Mouse (Mus musculus) adrenal gland, adult 2 months (tissue): ENCODE data around the gene Tnrc6a. TPM values are rescaled to one million over a fixed set of nuclear protein-coding genes. Genes with fewer than 3 reads are reported as not detected.
"Not testable (repeated sequence)": the region's sequence is repeated elsewhere in the genome, so short reads cannot be mapped to it uniquely, and the experiment has no call there.

Experiments
- DNase-seq: peaks from one replicate; pipeline ENCODE4 v3.0.0; 2021
- long read RNA-seq: library from polyadenylated mRNA; stranded (forward); transcript quantifications from one replicate; pipeline ENCODE4 v2.0.0, GENCODE M21; 2021
- polyA plus RNA-seq: library from polyadenylated mRNA; depleted of rRNA; stranded (reverse); fragments of >200 nt; gene quantifications from 2 replicates; pipeline ENCODE4 v1.2.3, GENCODE M21; 2012; rRNA removed
- total RNA-seq, 2 experiments: library from RNA; stranded (reverse); gene quantifications; 2 replicates each; pipeline ENCODE4 v1.2.3; 2021

Gene Tnrc6a
- total RNA-seq (10 to 100 TPM; 42.4 to 59.4 TPM), polyA plus RNA-seq (29.6 and 30.8 TPM in 2 replicates)
- long read RNA-seq, full-length matches to known transcripts = 1 of 9 reads
- long read RNA-seq, partial matches to known transcripts = 7 of 9 reads
- long read RNA-seq, other reads (novel, unspliced or antisense) = 1 of 9 reads

DNA sequence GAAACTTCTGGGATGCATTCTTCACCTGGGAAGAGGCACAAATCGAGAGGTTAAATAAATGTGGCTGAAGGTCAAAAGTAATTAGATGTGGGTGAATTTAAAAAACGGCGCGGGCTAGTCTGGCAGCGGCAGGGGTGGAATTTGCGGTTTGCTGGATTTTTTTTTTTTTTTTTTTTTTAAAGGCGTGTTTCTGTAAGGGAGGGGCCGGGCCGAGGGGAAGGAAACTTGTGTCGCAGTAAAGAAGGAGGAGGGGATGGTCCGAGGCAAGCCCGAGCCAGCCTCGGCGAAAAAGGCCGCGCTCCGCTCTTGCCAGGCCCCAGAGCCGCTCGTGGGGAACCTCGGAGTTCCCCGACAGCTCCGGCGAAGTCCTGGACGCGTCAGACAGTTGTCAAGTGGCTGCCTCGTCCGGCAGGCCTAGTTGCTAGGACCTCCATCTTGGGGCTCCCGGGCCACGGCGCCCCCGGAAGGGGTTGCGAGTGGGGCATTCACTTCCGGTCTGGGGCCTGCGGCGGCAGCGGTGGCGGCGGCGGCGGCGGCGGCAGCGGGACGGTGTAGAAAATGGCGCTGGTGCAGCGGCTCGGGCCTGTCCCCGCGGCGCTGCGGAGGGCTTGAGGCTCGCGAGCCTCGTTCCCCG is at the start of gene Tnrc6a:
TSS of gene Tnrc6a (plus strand) at position 221 of the 634 bp plus-strand sequence.
- DNase-seq = peak; percentile 97

DNA sequence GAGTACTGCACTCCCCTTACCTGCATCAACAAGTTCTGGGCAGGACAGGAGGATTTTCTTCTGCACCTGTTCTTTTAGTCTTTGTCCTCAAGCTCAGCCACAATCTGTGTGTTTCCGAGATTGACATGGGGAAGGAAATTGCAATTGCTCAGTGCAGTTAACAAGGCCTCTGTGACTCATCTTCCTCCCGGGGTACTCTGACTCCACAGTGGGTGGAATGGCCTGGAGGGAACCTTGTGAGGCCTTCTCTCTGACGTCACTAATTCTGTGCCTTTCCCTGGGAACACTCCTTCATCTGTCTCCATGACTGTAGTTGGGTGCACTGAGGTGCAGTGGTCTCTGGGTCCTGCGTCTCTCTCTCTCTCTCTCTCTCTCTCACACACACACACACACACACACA is 41.4 kb upstream of the Tnrc6a start:
- DNase-seq = peak; percentile 57

GRCm38 (mm10) chr7:123083441-123084123 is 40.1 kb upstream of the Tnrc6a start:
- DNase-seq = peak; percentile 61

DNA sequence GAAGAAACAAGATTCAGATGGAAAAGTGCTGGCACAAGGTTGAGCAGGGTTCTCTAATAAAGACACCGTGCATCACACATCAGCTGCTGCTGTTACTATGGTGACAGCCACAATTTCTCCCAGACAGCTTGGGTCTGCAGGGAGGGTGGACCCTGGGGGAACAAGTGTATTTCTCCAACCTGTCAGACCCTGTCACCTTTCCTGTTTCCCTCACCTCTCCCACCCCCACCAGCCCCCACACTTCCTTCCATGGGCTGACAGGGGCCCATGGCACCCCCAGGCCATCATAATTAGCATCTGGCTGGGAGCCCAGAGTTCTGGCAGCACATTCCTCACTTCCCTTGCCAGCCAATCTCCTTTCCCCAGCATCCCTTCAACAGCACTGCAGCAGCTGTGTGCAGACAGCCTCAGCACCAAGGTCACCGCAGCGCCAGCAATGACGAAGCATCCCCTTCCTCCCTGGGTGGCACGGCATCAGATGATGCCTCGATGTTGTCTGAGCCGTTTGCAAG is 39.4 kb upstream of the Tnrc6a start:
- DNase-seq = peak; percentile 75

- peak; percentile 27 for DNase-seq
Measured at GRCm38 (mm10) chr7:123084708-123085107, 39.0 kb upstream of the Tnrc6a start.

DNA sequence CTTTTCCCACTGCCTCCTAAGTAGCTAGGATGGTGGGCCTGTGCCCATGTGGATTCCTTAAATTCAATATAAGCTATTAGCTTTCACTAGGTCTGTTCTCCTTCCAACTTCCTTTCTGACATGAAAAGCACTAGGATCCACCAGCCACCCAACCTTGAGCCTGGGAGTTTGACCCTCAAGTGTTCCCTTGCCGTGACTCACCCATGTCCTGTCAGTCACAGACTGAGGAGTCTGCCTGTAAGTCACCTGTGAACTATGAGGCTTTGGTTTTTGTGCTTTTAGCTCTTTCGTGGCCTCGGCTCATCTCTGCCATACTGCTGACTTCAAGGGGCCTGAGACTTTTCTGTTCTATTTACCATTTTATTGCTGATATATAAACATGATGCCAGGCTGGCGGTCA is 34.8 kb upstream of the Tnrc6a start:
- peak; percentile 71 for DNase-seq

DNA sequence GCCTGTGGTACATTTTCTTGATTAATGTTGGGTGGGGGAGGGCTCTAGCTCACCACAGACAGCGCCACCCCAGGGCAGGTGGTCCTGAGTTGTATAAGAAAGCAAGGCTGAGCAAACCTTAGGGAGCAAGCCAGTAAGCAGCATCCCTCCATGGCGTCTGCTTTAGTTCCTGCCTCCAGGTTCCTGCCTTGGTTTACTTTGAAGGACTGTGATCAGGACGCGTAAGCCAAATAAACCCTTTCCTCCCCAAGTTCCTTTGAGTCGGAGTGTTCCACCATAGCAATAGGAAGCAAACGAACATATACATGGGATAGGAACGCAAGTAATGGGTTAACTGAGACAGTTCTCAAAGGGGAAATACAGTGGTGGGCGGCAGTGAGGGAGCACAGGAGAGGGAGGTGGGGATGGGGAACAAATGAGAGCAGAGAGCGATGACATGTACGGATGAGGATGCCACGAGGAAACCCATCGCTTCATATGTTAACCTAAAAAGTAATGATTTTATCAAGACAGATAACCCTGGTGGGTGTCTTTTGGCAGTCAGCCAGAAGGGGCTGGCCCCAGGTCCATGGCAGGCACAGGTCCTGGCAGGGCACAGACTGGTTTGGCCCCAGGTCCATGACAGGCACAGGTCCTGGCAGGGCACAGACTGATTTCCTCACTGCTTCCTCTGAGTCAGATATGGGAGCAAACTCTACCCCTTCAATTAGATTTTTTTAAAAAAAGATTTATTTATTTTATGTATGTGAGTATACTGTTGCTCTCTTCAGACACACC is 27.2 kb upstream of the Tnrc6a start:
- peak; percentile 54 for DNase-seq

DNA sequence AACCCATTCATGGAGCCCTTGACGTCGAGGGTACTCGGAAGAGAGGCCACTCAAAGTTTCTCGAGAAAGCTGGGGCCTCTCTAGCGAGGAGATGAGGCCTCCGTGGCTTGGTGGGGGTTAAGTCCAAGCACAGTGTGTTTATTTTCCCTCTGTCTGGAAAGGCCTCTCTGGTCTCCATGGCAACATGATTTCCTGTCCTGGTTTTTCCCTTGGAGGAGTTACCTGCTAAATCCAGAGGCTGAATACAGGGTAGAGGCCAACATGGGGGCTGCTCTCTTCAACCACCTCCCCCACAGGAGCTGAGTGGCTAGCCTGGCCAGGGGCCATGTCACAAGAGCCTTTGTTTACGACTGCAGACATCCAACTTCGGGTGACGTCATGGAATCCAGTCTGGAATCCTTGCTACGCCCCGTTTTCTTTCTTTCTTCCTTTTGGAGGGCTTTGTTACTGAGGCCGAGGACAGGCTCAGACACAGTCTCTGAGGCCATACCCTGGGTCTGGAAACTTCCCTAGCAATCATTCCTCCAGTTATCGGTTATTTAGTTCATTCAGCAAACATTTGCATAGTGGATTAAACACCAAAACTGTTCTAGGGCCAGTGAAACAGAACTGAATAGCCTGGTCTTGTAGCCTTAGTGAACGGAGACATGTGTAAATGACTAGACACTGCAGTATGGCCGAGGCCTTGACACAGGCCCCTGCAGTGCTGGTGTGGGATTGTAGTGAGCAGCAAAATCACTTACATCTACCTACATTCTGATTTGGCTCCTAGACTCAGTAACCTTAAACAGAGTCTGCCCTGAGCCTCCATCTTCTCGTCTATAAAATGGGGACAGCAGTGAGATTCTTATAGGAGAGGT is 25.6 kb upstream of the Tnrc6a start:
- peak; percentile 76 for DNase-seq

DNA sequence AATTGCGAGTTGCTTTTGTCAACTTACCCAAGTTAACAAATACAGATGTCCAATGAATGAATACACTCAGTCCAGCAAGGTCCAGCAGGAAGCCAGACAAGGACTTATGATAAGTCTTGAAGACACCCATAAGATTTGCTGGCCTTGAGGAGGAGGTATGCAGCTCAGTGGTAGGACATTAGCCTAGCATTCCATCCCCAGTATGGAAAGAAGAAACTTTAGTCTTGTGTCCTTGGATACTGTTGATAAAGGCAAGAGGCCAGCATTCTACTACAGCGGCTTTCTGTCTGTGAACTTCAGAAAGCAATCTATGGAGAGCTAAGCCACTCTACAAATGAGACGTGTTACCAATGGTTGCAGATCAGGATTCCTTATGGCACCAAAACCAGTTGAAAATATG is 22.4 kb upstream of the Tnrc6a start:
- no peak for DNase-seq

DNA sequence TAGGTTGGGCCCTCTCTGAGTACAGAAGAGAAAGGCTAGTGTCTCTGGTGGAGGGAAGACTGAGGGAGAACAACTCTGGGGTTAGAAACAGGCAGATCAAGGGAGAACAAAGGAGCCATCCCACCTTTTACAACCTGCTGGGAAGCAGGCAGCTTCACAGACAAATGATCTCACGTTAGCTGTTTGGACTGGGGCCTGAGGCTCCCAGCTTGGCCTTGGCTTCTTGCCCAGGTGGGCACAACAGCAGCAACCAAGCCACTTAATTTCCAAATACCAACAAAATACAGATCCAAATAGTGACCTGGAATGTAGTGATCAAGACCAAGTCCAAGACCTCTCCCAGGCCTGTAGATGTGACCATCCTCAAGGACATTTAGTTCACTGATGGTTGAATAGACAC is 18.3 kb upstream of the Tnrc6a start:
- not testable (repeated sequence) for DNase-seq

DNA sequence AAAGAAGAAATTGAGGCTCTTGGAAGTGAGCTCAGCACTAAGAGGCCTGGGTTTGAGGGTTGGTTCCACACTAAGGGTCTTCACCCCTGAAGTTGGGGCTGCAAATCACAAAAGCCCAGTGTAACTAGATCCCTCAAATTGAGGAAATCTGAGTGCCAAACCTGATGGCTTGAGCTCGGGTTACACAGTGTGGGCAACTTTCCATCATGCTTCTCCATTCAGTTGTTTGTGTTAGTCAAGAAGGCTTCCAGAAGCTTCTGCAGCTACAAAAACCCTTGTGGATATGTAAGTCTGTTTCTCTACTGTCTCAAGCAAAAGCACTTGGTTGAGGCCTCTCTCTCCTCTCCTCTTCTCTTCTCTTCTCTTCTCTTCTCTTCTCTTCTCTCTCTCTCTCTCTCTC is 17.8 kb upstream of the Tnrc6a start:
- no peak for DNase-seq

DNA sequence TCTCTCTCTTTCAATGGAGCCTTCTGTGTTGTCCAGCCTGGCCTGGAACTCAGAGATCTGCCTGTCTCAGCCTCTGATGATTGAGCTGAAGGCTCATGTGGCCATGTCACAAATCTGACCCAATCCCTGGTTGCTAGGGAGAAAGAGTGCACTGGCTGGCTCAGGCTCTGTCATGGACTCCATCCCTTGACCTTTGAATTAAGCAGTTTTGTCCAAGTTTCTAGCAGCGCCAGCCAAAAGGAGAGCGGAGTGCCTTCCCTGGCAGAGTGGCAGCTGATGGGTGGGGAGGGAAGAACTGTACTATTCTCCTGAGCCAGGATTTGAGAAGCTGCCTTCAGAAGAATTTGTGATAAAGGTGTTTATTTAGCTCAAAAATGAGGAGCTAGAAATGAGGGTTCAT is 17.4 kb upstream of the Tnrc6a start:
- peak; percentile 37 for DNase-seq

DNA sequence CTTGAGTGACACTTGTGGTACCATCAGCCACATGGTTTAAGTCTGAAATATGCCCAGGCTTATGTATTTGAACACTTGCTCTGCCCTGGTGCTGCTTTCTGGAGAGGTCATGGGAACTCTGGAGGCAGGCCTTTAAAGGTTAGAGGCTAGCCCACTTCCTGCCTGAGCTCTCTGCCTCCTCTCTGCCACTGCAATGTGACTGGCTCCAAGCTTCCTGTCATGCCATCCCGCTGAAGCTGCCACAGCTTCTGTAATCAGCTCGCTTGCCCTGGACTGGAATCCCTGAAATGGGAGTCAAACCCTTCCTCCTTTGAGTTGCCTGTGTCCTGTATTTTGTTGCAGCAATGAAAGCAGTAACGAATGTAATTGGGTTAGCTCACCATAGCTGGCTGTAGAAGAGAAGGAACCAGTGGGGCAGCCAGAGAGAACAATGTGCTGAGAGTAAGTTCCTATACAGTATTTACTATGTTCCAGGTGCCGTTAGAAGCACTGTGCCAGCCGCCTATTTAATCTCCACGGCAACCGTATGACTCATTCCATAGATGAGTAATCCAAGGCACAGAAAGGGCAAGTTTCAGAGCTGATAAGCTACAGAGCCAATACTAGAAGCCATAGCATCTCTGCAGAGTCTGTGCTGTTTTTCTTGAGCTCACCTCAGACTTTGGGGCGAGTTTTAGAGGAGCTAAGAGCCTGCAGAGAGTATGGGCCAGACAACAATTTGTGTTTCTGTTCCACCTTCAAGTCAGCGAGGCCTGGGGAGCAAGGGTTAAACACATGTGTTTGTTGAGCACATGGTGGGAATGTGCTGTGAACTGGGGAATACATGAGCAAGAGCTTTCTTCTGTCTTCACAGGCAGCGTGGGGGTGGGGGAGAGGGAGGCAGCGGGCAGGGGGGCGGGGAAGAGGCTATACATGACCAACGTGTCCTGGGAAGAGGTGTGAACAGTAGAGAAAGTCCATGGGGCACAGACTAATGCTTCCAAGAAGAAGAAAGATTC is 15.3 kb upstream of the Tnrc6a start:
- peak; percentile 80 for DNase-seq

- DNase-seq = no peak
Measured at GRCm38 (mm10) chr7:123109361-123110000, 14.2 kb upstream of the Tnrc6a start.

DNA sequence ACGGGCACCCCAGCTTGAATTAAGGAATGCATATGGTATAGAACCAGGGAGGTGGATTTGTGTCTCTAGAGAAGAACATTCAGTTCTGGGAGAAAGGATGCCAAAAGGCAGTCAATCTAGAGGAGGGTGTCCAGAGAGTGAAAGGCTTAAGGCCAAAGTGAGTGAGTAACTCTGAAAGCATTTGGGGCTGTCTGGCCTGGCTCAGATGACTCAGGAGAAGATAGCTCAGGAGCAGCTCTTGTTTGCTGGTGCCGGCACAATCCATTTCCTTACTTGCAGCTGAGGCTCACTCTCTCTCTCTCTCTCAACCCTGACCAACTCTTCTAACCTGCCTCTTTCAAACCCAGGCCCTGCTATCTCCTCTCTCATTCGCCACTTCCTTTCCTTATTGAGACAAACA is 13.6 kb upstream of the Tnrc6a start:
- peak; percentile 82 for DNase-seq

GRCm38 (mm10) chr7:123113590-123113989 is 10.1 kb upstream of the Tnrc6a start:
- DNase-seq = no peak

DNA sequence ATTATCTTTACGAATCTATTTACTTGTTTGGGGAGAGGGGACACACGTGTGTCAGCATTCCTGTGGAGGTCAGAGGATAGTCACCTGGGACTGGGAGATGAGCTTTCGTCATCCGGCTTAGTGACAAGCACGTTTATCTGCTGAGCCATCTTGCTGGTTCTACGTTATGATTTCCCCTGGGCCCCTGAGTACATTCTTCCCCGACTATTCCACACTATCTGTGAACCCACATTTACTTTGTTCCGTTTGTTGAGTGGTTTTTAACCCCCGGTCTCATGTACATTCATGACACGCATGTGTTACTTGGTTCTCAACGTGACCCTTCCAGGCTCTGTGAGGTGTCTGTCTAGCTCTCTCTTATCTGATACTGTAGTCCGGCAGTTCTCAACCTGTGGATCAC is 6.9 kb upstream of the Tnrc6a start:
- DNase-seq = no peak

DNA sequence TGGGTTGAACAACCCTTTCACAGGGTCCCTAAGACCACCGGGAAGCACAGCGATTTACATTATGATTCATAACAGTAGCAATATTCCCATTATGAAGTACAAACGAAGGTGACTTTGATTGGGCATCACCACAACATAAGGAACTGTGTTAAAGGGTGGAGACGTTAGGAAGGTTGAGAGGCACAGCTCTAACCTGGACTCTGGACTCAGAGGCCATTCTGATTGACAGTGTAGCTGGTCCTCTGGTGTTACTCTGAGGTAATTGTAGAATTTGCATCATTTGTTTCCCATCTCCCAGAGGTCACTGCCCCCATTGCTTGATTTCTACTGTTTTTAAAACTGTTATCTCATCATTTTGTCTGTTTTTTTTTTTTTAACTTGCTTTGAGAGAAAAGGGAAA is 6.5 kb upstream of the Tnrc6a start:
- no peak for DNase-seq

- no peak for DNase-seq
Measured at GRCm38 (mm10) chr7:123120516-123120915, 3.2 kb upstream of the Tnrc6a start.

DNA sequence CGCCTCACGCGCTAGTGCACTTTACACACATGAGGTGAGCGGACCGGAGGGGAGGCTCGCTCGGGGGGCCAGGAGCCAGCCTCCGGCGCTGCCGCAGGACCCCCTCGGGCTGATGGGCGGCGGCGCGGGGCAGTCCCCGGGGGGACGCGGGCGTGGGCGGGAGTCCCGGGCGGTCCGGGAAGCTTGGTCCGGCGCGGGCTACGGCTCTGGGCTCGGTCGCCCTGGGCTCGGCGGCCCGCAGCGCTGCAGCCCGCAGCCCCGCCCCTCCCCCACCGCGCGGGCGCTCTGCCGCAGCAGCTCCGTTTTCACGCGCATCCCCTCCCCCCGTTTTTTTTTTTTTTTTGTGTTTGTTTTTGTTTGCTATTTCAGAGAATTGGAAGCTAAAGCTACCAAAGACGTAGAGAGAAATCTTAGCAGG is 623 bp downstream of the Tnrc6a start:
- DNase-seq = no peak
